Mouse (Mus musculus): Measurements from ENCODE around the gene Zfp870. TPM values are rescaled to one million over a fixed set of nuclear protein-coding genes. Genes with fewer than 3 reads are reported as not detected.
A peak's percentile ranks its signal among the peaks of the same experiment; 100 is the strongest.
"Not testable (repeated sequence)": the region's sequence is repeated elsewhere in the genome, so short reads cannot be mapped to it uniquely, and the experiment has no call there.

Gene Zfp870
- polyA plus RNA-seq, 1 experiment: 1.2 TPM

- no peak for DNase-seq (ENCODE audit: low read depth, low spot score)
These were observed 13.8 kb downstream of the Zfp870 start for GRCm38 (mm10) chr17:32877471-32878171.

GRCm38 (mm10) chr17:32872696-32873095, 18.7 kb downstream of the Zfp870 start:
- no peak for DNase-seq (ENCODE audit: low read depth, low spot score)
- WGBS: 35% methylated on average over 5 of the region's 5 CpGs

More at GRCm38 (mm10) chr17:32877471-32878171, 13.8 kb downstream of the Zfp870 start:
- 4% methylated on average over 22 of the region's 22 CpGs for WGBS

- 81% methylated on average over 4 of the region's 4 CpGs for WGBS
- no peak for DNase-seq (ENCODE audit: low read depth, low spot score)
These were observed 19.4 kb downstream of the Zfp870 start for GRCm38 (mm10) chr17:32872091-32872490.

GRCm38 (mm10) chr17:32871483-32871882, 20.0 kb downstream of the Zfp870 start:
- 96% methylated on average over 1 of the region's 1 CpGs for WGBS
- DNase-seq (ENCODE audit: low read depth, low spot score): no peak

GRCm38 (mm10) chr17:32867266-32867665, 24.2 kb downstream of the Zfp870 start:
- DNase-seq (ENCODE audit: low read depth, low spot score): not testable (repeated sequence)
- WGBS: 66% methylated on average over 5 of the region's 7 CpGs

- DNase-seq (ENCODE audit: low read depth, low spot score): not testable (repeated sequence)
- WGBS: 47% methylated on average over 4 of the region's 6 CpGs
These were observed 34.7 kb downstream of the Zfp870 start for GRCm38 (mm10) chr17:32856713-32857112.

- WGBS: 71% methylated on average over 7 of the region's 7 CpGs
- no peak for DNase-seq (ENCODE audit: low read depth, low spot score)
These were observed 39.9 kb downstream of the Zfp870 start for GRCm38 (mm10) chr17:32851581-32851980.

GRCm38 (mm10) chr17:32841388-32841787, 50.1 kb downstream of the Zfp870 start:
- no peak for DNase-seq (ENCODE audit: low read depth, low spot score)
- WGBS: 93% methylated on average over 2 of the region's 2 CpGs

GRCm38 (mm10) chr17:32839083-32839802, 52.2 kb downstream of the Zfp870 start:
- 13% methylated on average over 15 of the region's 15 CpGs for WGBS
- DNase-seq (ENCODE audit: low read depth, low spot score): no peak

GRCm38 (mm10) chr17:32830418-32830782, 61.0 kb downstream of the Zfp870 start:
- no peak for DNase-seq (ENCODE audit: low read depth, low spot score)
- 28% methylated on average over 3 of the region's 3 CpGs for WGBS

GRCm38 (mm10) chr17:32829540-32830417, 61.7 kb downstream of the Zfp870 start, which contains the start of gene Zfp799:
Gene Zfp799, minus strand, starts transcription at chr17:32830261.
- WGBS: 2% methylated on average over 35 of the region's 35 CpGs
- DNase-seq (ENCODE audit: low read depth, low spot score): peak; percentile 79

Other genes with a start within 250 kb of the Zfp870 start
- 138 and 188 TPM in 2 replicates for gene Cyp4f40, start 232.7 kb downstream of the Zfp870 start, polyA plus RNA-seq (2012; rRNA removed)
- gene Cyp4f15, start 206.0 kb downstream of the Zfp870 start, polyA plus RNA-seq (2012; rRNA removed): 0.31 and 0.45 TPM in 2 replicates
- 5.3 and 9.4 TPM in 2 replicates for gene Zfp871, start 103.4 kb downstream of the Zfp870 start, polyA plus RNA-seq (2012; rRNA removed)
- 0.07 and 0.15 TPM in 2 replicates for gene Zfp811, start 81.7 kb downstream of the Zfp870 start, polyA plus RNA-seq (2012; rRNA removed)
- 2.2 and 5.2 TPM in 2 replicates for gene Zfp799, start 61.4 kb downstream of the Zfp870 start, polyA plus RNA-seq (2012; rRNA removed)
- 541 and 1,297 TPM in 2 replicates for gene Cyp4f14, start 25.7 kb upstream of the Zfp870 start, polyA plus RNA-seq (2012; rRNA removed)
- gene Cyp4f13, start 55.8 kb upstream of the Zfp870 start, polyA plus RNA-seq (2012; rRNA removed): 60.1 and 94.9 TPM in 2 replicates
- 1.7 and 2.0 TPM in 2 replicates for gene Zfp472, start 74.2 kb upstream of the Zfp870 start, polyA plus RNA-seq (2012; rRNA removed)
- gene Zfp952, start 101.5 kb upstream of the Zfp870 start, polyA plus RNA-seq (2012; rRNA removed): 2.2 and 3.0 TPM in 2 replicates
- 0.42 and 0.75 TPM in 2 replicates for gene Zfp763, start 141.8 kb upstream of the Zfp870 start, polyA plus RNA-seq (2012; rRNA removed)
- gene 4921501E09Rik, start 176.4 kb upstream of the Zfp870 start, polyA plus RNA-seq (2012; rRNA removed): not detected in 2 replicates
- 1.1 and 1.4 TPM in 2 replicates for gene Zfp563, start 197.7 kb upstream of the Zfp870 start, polyA plus RNA-seq (2012; rRNA removed)
- gene Morc2b, start 248.0 kb upstream of the Zfp870 start, polyA plus RNA-seq (2012; rRNA removed): not detected in 2 replicates

Data from large intestine, adult 2 months (tissue).